Mouse (Mus musculus) 3T3-L1 (cell line): ENCODE results near the gene Mok.
"Not testable (repeated sequence)": the region's sequence is repeated elsewhere in the genome, so short reads cannot be mapped to it uniquely, and the experiment has no call there.

Source experiments
- DNase-seq: peaks from one replicate; pipeline ENCODE4 v3.0.0-alpha.2; 2015; ENCODE audit warnings: low read depth, low spot score

Mok gene

DNA sequence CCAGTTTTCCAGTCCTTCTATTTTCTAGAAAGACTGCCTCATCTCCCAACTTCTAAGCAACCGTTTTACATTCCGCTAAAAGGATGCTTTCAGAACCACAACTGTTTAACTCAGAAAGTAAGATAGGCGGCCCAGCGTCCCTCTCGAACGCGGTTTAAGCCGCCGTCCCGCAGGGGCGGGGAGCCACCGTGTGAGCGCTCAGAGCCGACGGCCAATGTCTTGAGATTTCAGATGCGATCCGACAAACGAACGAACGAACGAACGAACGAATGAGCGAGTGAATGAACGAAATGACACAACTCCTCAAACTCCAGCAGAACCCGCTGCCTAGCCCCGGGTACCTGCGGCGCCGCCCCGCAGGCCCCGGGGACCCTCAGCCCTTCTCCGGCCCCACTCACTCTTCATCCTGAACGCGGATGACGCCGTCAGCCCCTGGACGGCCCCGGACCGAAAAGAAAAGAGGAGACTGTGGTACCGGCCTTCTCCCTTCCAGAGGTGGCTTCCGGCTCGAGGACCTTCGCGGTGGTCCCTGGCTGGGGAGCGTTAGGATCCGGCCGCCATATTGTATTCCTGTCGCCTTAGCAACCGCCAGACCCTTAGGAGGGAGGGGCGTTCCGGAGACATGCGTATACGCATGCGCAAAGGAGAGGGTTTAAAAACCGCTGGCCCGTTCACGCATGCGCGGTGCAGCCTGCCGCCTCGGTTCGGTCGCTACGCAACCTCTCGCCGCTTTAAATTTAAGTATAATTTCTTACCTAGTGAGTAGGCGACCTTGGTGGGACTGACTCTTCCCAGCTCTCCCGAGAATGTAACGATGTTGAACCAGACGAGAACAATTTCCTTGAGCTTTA lies at the start of gene Mok:
TSS of gene Mok (minus strand) at position 592 of the 851 bp plus-strand sequence.
- peak; percentile 96 for DNase-seq

GRCm38 (mm10) chr12:110889036-110890020 lies 48.6 kb upstream of the Mok start, which contains the start of the genes Cinp and Tecpr2:
TSS of gene Cinp (minus strand) at chr12:110889145.
TSS of gene Tecpr2 (plus strand) at chr12:110889264.
- peak; percentile 98 for DNase-seq

- peak; percentile 36 for DNase-seq
Measured at GRCm38 (mm10) chr12:110888606-110889005, 47.9 kb upstream of the Mok start.

GRCm38 (mm10) chr12:110888106-110888505 lies 47.4 kb upstream of the Mok start:
- peak; percentile 24 for DNase-seq

- no peak for DNase-seq
Measured at GRCm38 (mm10) chr12:110885251-110885650, 44.5 kb upstream of the Mok start.

DNA sequence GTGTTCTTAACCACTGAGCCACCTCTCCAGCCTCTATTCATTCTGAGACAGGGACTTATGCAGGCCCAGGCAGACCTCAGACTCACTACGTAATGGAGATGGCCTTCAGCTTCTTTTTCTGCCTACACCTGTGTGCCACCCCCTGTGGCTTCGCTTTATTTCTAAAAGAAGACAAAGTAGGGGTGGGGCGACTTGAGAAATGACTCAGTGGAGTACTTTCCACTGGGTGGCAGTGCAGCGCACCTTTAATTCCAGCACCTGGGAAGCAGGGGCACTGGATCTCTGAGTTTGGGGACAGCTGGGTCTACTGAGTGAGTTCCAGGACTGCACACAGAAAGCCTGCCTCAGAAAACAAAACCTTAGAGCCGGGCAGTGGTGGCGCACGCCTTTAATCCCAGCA lies 41.6 kb upstream of the Mok start:
- peak; percentile 8 for DNase-seq

DNA sequence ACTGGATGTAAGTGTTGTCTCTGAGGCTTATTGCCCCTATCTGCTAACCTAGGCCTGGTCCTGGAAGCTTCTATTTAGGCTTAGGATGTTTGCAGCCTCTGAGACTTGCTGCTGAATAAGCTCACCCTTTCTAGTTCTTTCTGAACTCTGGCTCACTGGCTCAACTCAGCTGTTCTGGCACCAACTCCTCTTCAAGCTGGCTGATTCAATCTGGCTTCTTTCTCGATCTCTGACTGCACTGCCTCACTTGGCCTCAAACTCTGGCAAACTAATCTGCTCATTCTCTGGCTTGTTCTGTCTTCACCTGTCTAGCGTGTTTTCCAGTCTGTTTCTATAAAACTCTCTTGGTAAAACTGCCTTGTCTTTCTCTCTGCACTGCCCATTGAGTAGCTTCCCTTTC lies 34.6 kb upstream of the Mok start:
- no peak for DNase-seq

DNA sequence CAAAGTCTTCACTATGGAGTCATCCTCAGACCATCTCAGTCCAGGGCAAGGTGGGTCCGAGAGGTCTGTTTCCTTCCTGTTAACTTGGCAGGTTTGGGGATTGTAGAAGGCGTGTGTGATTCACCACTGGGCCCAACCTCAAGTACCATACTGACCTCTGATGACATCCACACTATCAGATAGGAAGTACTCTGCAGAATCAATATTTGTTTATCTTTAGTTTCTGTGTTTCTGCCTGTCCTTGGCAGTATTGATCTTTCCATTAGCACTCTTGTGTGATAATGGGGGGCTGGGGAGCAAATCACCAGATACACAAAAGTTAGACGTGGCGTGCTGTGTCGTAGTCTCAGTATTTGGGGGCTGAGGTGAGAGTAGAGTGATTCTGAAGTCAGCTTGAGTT lies 30.5 kb upstream of the Mok start:
- DNase-seq, result no peak

DNA sequence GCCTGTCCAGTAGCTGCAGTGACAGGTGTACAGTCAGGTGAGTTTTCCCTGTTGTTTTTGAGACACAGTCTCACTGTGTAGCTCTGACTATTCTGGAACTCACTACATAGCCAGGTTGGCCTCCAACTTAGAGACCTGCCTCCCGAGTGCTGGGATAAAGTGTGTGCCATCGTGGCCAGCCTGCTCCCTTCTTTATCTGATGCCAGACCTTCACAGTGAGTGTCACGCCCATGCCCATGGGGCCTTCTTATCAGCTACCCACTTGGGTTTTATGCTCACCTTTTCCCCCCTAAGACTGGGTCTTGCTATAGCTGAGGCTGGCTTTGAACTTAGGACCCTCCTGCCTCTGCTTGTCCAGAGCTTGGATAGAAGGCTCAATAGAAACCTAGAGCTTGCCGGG lies 29.4 kb upstream of the Mok start:
- no peak for DNase-seq

DNA sequence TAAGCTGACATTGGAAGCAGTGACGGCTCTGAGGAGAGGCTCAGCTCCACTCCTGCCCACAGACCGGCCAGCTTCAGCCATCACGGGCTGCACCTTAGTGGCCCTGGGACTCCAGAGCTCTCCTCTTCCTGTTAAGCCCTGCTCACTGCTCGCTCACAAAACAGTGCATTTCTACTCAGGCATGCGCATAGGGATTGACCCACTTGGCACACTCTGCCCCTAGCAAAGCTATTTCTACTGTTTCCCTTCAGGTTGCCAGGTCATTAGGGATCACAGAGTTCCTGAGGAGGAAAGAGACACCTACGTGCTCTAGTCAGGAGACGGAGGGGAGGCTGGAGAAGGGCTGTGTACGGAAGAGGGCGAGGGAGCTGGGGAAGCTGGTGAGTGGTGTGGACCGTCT lies 25.2 kb upstream of the Mok start:
- DNase-seq, result no peak

DNA sequence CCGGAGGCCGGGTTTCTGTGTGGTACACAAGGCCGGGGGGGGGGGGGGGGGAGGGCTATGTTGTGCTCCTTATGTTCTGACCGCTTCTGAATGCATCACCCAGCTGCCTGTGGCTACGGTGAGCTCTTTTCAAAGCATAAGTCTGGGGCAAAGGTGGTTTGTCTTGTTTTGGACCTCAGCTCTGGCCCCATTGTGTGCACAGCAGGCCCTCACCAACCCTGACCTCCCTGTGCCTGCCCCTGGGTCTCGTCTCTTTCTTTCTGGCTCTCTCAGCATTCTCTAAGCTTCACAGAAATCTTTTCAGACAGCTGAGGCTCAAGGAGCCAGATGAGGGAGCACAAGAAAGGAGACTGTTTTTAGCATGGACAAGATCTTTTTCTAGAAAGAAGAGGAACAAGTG lies 24.8 kb upstream of the Mok start:
- no peak for DNase-seq

DNA sequence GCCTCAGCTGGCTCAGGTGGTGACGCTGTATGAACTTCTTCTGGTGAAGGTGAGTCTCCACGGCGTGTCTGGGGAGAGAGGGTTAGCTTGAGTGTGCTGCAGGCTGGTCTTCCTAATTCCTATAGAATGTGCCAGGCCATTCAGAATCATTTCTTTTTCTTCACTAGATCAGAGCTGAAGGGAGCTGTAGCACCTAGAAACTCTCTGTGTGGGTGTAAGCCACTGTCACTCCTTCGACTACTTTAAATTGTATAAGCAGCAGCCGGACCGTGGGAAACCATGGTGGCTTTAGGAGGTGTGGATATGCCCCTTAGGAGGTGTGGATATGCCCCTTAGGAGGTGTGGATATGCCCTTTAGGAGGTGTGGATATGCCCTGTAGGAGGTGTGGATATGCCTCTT lies 23.3 kb upstream of the Mok start:
- DNase-seq, result no peak

- no peak for DNase-seq
Measured at GRCm38 (mm10) chr12:110861256-110861655, 20.5 kb upstream of the Mok start.

GRCm38 (mm10) chr12:110860293-110860692 lies 19.6 kb upstream of the Mok start:
- DNase-seq, result no peak

DNA sequence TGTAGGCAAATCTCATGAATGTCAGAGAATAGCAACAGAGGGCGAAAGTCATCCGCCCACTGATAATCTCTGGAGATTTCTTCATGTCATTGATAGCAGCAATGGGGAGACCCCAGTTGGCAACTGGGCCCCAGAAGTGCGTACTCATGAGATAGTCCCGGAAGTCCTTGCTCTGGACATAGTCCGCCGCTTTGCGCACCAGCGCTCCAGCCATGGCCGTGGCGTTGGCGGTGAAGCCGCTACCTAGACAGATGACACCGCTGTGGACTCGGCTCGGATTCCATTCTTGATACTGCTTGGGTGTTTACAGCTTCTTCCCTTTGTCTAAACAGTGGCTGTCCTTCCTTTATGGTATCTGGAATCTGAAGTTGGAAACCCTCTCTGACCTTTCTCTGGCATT lies 17.9 kb upstream of the Mok start:
- not testable (repeated sequence) for DNase-seq

DNA sequence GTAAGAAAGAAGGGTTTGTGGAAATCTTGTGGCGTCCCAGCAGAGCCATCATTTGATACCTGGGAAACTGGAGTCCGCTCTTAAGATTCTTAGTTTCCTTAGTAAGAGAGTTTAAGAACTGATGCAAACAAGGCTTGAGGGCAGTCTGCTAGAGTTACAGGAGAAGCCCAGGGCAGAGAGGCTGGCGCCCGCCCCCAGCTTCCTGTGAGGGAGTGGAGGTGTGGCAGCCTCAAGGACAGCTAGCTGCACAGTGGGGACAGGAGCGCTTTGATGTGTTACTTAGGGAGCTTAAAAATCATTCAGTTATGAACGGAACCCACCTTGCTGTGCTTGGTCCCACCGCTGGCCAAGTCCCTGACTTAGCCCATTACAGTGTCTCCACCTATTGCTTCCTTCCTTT lies 16.5 kb upstream of the Mok start:
- DNase-seq, result no peak

DNA sequence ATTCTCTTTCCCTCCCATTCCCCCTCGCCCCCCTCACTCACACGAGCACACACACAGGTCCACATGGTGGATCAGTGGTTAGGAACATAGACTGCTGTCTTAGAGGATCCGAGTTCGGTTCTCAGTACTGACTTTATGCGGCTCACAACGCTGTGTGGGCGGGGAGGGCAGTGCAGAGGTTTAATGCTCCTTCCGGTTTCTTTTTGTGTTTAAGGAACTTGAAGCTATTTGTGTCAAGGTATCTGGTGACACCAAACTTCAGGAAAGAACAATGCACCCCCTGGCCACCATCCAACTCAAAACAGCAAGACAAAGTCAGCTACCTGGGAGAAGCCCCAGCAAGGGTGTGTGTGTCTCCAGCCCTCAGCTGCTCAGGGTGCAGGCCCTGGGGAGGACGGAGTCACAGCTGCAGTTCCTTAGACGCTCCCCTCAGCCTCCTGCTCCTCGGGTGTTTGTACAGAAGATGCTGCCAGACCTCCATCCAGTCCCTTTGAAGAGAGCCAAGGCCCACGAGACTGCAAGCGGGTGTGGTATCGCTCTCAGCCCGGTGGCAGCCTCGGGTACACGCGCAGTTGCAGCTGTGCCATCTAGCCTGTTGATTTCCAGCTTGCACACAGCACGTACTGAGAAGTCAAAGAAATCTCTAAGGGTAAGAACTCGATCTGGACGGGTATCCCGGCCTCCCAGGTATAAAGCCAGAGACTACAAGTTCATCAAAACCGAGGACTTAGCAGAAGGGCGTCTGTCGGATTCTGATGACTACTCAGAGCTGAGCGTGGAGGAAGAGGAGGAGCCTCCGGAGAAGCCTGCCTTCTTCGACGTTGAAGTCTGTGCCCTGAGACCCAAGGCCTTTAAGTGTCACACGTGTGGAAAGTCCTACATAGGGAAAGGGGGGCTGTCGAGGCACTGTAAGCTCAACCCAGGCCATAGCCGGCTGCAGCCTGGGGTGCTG lies 14.3 kb upstream of the Mok start:
- no peak for DNase-seq

GRCm38 (mm10) chr12:110851923-110852322 lies 11.2 kb upstream of the Mok start:
- DNase-seq, result no peak

DNA sequence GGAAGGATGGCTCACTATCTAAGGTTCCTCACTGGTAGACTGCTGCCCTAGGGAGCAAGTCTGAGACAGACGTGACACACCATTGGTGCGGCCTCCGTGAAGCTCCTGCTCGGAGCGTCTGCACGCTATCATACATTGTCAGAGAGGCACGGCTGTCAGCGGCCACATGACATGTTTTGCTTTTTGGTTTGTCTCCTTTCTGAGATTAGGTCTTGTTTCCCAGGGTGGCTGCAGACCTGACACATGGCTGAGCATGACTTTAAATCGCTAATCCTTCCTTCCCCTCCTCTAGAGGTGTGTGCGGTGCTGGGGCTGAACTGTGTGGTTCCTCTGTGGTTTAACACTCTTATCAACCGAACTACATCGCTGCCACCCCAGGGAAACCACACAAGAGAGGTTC lies 10.7 kb upstream of the Mok start:
- no peak for DNase-seq

GRCm38 (mm10) chr12:110850929-110851256 lies 10.2 kb upstream of the Mok start:
- DNase-seq, result no peak
